8 mouse cellular contexts compared by ENCODE assay signal in genomic region chr9:63133659-63134058, GRCm38 (mm10). TPM values are rescaled to one million over a fixed set of nuclear protein-coding genes. Genes with fewer than 3 reads are reported as not detected.
A peak's percentile ranks its signal among the peaks of the same experiment; 100 is the strongest.
DNase-seq lines count a peak whose midpoint lies in the region; ATAC-seq and TF ChIP-seq lines count a peak whose summit lies in the region.

No protein-coding gene starts in this region.

- ATAC-seq in hindbrain, embryonic 13.5 days (ENCODE audit: low FRiP score) = no peak
- ATAC-seq in midbrain, embryonic 13.5 days = no peak

- 14% methylated on average over 6 of the region's 6 CpGs for WGBS in kidney, adult 2 months
- 8% methylated on average over 6 of the region's 6 CpGs for WGBS in bone marrow, adult 2 months
- 17% methylated on average over 6 of the region's 6 CpGs for WGBS in hindbrain, embryonic 13.5 days
- 13% methylated on average over 6 of the region's 6 CpGs for WGBS in midbrain, embryonic 13.5 days

- no peak for DNase-seq in kidney, adult 2 months
- no peak for DNase-seq in kidney, postnatal 14 days
- no peak for DNase-seq in thymus, postnatal 25 days
- no peak for DNase-seq in ovary, adult 18-20 months (ENCODE audit: low spot score)
- DNase-seq in left cerebral cortex, adult 9 months (ENCODE audit: low spot score in 2 of 2) = no peak

- H3K9ac ChIP-seq in hindbrain, embryonic 13.5 days = peak overlapping the region; percentile 40; the same call in 1 of the 2 replicates
- H3K9ac ChIP-seq in midbrain, embryonic 13.5 days (replicated peaks) = peak overlapping the region; percentile 50

- H3K36me3 ChIP-seq in kidney, adult 2 months (ENCODE audit: control insufficient read depth, insufficient read depth, low read length) = no peaks in the 10 kb centered on the region
- H3K36me3 ChIP-seq in hindbrain, embryonic 13.5 days = no peaks in the 10 kb centered on the region
- H3K36me3 ChIP-seq in midbrain, embryonic 13.5 days = no peaks in the 10 kb centered on the region

- H3K27ac ChIP-seq in kidney, adult 2 months (ENCODE audit: insufficient read depth, low read depth, low read length) = no peak overlapping the region
- H3K27ac ChIP-seq in bone marrow, adult 2 months (ENCODE audit: control insufficient read depth, insufficient read depth, low read depth, low read length, poor library complexity) = no peak overlapping the region
- H3K27ac ChIP-seq in hindbrain, embryonic 13.5 days = no peak overlapping the region
- no peak overlapping the region for H3K27ac ChIP-seq in midbrain, embryonic 13.5 days

- TF ChIP-seq CTCF in kidney, adult 2 months (conservative IDR thresholded peaks at IDR 0.05; ENCODE audit: insufficient read depth, insufficient read length, low read depth, low read length) = no peak
- no peak for TF ChIP-seq CTCF in bone marrow, adult 2 months (IDR thresholded peaks at IDR 0.05; ENCODE audit: control insufficient read depth, insufficient read depth, low read length)

- peaks cover 3% of the 10 kb centered on the region; the same call in 1 of the 2 replicates for H3K4me1 ChIP-seq in kidney, adult 2 months (ENCODE audit: control insufficient read depth, insufficient read depth, low read length)
- no peaks in the 10 kb centered on the region; the same call in 1 of the 2 replicates for H3K4me1 ChIP-seq in bone marrow, adult 2 months (ENCODE audit: control insufficient read depth, insufficient read depth, low read length)
- H3K4me1 ChIP-seq in hindbrain, embryonic 13.5 days (replicated peaks) = peaks cover 63% of the 10 kb centered on the region
- peaks cover 55% of the 10 kb centered on the region for H3K4me1 ChIP-seq in midbrain, embryonic 13.5 days (replicated peaks)

- peaks cover 4% of the 10 kb centered on the region for H3K27me3 ChIP-seq in kidney, adult 2 months (replicated peaks; ENCODE audit: control insufficient read depth, insufficient read depth, low read length)
- H3K27me3 ChIP-seq in hindbrain, embryonic 13.5 days = peaks cover 64% of the 10 kb centered on the region
- H3K27me3 ChIP-seq in midbrain, embryonic 13.5 days = peaks cover 68% of the 10 kb centered on the region

- 0 out of 2 replicates have a peak overlapping the region, but pooled peaks have one; percentile 18 for H3K4me3 ChIP-seq in kidney, adult 2 months (ENCODE audit: insufficient read depth, low read depth, low read length)
- H3K4me3 ChIP-seq in bone marrow, adult 2 months (replicated peaks; ENCODE audit: control insufficient read depth, low read depth, low read length) = peak overlapping the region; percentile 15
- peak overlapping the region; percentile 63 for H3K4me3 ChIP-seq in hindbrain, embryonic 13.5 days
- peak overlapping the region; percentile 39 for H3K4me3 ChIP-seq in midbrain, embryonic 13.5 days (replicated peaks)

- no peaks in the 10 kb centered on the region for H3K9me3 ChIP-seq in hindbrain, embryonic 13.5 days
- no peaks in the 10 kb centered on the region for H3K9me3 ChIP-seq in midbrain, embryonic 13.5 days

- no peak for TF ChIP-seq POLR2A in kidney, adult 2 months (IDR thresholded peaks at IDR 0.05; ENCODE audit: low read depth, low read length)
- TF ChIP-seq POLR2A in bone marrow, adult 2 months (IDR thresholded peaks at IDR 0.05; ENCODE audit: borderline replicate concordance, control insufficient read depth, low read depth, low read length) = no peak

- peak overlapping the region; percentile 52 for H3K4me2 ChIP-seq in hindbrain, embryonic 13.5 days
- H3K4me2 ChIP-seq in midbrain, embryonic 13.5 days (replicated peaks) = peak overlapping the region; percentile 66

RNA-seq across cellular contexts. Expression of gene Skor1, which starts 15.1 kb away (rescaled TPM):
- polyA plus RNA-seq in kidney, adult 2 months (2012; rRNA removed) = 0.02 and 0.03 TPM in 2 replicates
- polyA plus RNA-seq in bone marrow, adult 2 months (2011; ENCODE audit: insufficient read depth, insufficient read length, low replicate concordance, missing spikeins) = not detected in 2 replicates
- 18.5 and 25.5 TPM in 2 replicates for polyA plus RNA-seq in hindbrain, embryonic 13.5 days (2015; fragmentation: Nextera tagmentation; extraction: Ambion mirVana)
- polyA plus RNA-seq in midbrain, embryonic 13.5 days (2015; fragmentation: Nextera tagmentation; extraction: Ambion mirVana) = 1.7 and 2.0 TPM in 2 replicates
